Mouse (Mus musculus) monocyte, adult 2 months (primary cell): ENCODE data around the gene Bok.

Experiments used
- DNase-seq, 2 experiments: peaks; one replicate each; pipeline ENCODE4 v3.0.0; 2022; ENCODE audit warnings: low spot score in 2 of 2, low read depth in 1 of 2

The Bok gene

DNA sequence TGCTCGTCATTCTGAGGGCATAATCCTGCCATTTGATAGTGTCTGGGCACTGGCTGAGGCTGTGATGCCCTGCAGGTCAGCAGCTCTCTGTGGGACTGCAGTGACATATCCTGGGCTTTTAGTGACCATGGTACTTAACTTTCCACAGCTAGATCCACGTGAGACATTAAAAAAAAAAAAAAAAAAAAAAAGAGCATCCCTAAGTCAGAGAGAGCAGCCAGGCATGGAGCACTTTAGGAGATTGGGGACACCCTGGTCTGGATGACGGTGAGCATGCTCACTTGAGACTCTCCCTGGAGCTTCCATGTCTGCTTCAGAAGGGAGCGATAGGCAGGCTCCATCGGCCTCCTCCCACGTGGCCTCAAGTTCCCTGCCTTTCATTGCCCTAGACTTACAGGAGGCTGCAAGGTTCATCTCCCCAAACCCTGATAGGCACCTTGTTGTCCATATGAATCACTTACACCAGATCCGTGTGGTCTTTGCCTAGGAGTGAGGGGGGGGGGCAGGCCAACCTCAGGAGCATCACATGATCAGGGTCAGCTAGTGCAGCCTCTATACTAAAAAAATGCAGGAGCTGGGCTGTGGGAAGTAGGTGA is 4.5 kb downstream of the Bok start:
- no peak for DNase-seq

DNA sequence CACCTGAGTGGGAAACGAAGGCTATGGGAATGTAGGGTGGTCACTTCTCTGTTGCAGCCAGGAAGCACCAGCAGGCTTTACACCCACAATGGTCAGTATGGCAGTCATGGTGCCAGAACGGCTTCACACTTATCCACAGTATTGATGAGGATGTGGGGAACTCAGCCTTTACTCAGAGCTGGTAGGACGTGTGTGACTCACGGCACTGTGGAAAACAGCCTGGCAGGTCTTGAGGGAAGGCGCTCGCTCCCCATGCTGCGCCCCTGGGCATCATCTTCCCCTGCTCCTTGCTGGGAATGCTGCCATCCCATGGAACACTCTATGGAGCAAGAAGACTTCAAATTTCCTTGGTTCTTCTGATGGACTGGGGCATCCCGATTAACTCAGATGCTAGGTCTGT is 5.6 kb downstream of the Bok start:
- DNase-seq: no peak

DNA sequence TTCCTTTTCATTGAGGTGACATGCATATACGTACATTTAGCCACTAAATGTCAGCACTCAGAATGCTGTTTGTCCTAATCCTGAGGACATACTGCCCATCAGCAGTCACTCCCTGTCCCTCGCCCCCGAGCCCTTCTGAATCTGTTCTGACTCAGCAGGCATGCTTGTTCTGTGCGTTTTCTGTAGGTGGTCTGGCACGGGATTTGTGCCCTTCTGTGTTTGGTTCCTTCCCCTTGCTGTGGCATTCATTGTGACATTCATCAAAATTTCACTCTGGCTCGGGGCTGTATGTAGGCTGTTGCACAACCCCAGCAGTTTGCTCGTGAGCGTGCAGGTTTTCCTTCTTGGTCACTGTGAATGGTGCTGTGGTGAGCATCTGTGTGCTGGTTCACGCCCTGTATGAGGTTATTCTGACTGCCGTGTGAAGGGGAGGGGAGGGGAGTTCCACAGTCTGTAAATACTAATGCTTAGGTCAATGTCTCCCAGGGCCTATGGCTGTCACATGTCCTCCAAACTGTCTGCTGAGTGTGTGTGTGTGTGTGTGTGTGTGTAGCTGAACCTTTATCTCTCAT is 6.4 kb downstream of the Bok start:
- no peak for DNase-seq

DNA sequence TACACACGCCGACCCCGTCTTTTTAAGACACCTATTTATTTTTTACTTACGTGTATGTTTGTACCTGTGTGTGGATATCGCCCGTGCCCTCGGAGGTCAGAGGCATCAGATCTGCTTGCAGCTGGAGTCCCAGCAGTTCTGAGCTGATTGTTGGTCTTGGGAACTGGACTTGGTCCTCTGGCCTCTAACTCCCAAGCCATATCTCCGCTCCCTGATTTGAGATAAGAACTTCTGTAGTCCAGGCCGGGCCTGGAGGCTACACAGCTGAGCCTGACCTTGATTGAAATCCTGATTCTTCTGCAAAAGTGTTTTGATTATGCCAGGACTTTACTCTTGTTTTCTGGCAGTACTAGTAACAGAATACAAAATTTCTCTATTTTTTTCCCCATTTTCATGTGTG is 7.3 kb downstream of the Bok start:
- no peak for DNase-seq

DNA sequence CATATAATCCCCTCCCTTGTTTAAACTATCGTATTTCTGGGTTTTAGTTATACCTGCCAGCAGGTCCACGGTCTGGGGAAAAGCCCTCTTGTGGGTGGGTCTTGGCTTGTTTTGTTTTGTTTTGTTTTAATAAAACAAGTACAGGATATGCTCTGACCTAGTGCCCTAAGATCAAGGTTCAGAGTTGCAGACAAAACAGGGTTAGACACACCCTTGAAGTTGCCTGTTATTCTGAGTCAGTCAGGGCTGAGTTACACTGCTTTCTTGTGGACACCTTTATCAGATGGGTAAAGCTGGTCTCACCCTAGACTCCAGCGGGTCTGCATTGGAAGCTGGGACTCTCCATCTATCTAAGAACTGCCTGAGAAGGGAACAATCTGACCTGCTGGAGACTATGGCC is 8.0 kb downstream of the Bok start:
- no peak for DNase-seq

DNA sequence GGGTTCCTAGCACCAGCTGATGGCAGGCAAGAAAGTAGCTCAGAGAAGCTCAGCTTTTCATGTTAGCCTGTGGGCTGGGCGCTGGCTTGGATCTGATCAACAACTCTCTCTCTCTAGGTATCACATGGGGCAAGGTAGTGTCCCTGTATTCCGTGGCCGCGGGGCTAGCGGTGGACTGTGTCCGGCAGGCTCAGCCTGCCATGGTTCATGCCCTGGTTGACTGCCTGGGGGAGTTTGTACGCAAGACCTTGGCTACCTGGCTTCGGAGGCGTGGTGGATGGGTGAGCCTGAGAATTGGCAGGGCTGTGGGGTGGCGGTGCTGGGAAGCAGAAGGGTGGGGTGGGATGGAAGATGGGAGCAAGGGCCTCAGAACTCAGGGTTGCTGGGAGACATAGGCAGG is 8.5 kb downstream of the Bok start:
- no peak for DNase-seq

DNA sequence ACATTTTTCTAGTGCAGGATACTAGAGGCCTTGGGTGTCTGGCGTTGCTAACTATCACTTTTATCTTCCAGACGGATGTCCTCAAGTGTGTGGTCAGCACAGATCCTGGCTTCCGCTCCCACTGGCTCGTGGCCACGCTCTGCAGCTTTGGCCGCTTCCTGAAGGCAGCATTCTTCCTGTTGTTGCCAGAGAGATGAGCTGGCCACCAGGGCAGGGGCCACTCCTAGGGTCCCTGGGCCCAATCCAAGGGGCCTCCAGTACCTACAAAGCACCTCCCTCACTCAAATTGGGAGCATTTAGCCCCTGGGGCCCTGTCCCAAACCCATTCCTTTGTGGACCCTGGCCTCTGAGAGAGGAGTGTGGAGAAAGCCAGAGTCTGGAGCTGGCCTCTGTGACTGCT is 9.5 kb downstream of the Bok start:
- no peak for DNase-seq

DNA sequence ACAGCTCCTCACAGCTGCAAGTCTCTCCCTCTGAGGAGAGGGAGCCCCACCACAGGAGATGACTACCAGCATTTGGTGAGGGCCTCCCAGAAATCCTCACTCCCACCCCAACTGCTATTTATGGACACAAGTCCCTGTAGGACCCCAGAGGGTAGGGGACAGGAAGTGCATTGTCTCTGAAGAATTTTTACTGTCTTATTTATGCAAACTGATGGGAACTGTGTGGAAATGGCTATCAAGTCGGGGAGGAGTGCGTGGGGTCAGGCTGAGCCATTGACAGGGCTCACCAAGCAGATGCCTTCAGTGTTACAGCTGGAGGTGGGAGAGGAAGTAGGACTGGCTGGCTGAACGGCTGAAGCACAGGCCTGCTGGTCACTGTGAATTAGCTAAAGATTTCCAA is 11.9 kb downstream of the Bok start:
- DNase-seq: no peak

DNA sequence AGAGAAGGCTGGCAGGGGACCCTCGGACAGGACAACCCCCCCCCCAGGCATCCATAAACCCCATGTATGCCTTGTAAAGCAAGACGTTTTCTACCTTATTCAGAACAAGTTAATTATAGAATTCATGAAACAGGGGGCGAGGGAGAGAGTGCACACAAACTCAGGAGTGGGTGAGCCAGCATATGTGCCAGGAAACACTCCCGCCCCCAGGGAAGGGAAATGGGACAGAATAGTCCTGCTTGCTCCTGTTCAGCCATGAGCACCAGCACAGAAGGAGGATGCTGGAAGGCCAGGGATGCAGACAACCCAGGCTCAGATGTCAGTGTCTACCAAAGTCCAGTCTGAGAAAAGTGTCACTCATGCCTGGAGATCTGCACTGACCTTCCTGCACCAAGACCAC is 13.7 kb downstream of the Bok start:
- no peak for DNase-seq

DNA sequence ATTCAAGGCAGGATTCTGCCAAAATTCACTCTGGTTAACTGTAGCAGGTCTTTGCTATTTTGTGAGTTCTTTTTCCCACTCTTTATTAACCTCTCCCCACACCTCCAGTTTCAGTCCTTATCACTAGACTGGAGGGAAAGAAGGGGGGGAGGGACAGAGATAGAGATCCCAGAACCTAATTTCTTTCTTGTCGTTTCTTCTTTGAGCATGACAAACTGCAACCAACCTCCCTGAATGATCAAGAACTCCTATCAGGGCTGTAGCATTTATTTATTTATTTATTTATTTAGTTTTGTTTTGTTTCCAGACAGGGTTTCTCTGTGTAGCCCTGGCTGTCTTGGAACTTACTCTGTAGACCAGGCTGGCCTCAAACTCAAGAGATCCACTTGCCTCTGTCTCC is 16.6 kb downstream of the Bok start:
- no peak for DNase-seq

DNA sequence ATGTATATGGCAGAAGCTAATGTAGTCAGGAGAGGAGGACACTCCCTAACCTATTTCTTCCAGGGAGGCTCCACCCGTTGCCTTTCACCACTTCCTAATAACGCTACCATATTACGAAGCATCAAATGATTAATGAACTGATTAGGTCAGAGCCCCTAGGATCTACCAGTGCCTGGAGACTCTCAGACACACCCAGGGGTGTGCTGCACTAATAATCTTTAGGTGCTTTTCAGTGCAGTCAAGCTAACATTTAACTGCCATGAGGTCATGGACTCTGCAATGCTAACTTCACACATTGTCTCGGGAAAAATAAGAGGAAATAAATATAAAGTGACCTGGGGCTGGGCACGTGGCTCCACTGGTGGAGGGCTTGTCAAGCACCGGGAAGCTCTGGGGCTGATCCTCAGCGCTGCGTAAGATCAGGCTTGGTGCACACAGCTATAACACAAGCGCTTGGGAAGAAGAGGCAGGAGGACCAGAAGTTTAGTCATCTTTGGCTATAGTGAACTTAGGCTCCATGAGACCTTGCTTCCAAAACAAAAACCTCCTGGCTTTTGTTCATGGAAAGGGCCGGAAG is 18.1 kb downstream of the Bok start:
- DNase-seq: no peak

DNA sequence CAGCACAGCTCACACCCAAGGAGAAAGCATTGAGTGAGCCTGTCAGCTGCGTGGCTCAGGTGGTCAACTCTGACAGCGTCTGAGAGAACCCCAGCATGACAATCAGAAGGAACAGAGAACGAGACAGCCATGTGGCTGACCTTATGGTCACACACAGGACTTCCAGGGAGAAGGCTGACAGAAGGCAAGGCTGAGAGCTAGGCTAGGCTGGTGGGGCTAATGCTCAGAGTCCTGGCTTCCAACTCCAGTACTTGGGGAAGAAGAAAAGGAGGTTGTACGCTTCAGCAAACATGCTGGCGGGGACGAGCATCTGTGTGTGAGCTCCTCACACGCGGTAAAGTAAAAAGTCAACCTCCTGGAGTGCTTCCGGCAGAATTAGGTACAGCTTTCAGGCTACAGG is 18.9 kb downstream of the Bok start:
- no peak for DNase-seq

DNA sequence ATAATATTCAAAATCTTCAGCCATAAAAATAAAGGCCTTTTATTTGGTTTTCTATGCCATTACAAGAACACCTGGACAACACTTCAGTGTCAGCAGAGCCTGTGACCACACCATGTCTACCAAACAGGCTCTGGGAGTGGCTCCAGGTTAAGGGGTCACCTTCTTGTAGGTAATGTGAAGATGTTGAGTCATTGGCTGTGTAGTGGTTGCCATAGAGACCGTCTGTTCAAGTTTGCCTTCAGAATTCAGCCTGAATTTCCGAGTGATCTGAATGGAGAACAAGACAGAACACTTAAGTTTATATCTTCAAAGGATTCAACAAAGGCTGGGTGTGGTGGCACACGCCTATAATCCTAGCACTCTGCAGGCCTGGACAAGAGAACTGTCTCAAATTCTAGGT is 19.9 kb downstream of the Bok start:
- no peak for DNase-seq

DNA sequence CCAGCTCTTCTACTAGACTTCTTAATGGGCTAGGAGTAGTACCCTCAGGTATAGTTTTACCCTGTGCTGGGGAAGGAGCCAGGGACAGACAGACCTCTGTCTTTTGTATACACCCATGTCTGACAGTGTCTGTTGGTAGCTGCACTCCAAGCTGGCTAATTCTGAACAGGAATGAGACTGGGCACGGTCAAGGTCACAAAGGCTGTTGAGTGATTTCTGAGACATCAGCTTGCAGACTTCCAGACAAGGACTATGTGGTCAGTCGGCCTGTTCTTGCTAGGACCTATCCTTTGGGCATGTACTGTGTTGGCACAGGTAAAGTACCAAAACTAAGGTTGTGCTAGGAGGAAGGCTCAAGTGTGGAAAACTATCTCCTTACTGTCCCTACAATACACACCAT is 30.7 kb downstream of the Bok start:
- DNase-seq: no peak

DNA sequence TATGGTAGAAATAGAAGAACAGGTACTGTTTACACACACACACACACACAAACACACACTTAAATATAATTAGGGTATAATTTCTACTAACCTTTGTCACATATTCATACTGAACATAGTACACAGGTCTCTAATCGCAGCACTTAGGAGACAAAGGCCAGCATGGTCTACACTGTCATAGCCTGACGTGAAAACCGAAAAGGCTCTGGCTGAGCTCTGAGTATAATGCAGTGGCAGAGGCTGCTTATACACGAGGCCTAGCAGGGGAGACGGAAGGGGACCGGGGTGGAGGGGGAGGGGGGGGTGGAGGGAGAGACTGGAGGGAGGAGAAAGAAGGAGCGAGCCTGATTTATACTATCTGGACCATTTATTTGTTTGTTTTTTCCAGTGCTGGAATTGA is 36.1 kb downstream of the Bok start:
- DNase-seq: no peak

DNA sequence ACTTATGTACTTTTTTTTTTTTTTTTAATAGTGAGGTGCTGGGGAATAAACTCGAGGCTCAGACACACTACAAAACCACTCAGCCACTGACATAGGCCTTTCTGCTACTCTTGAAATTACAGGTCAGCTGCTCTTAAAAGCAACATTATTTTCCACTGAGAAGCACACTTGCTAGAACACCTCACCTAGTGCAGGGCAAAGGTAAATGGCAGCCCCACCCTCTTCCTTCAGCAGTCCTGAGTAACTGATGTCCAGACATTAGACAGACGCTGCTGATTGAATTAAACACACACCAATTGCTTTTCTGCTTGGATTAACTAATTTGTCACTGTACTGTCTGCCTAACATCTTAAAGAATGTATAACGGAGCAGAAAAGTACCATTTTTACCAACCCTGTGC is 39.2 kb downstream of the Bok start:
- DNase-seq: no peak

DNA sequence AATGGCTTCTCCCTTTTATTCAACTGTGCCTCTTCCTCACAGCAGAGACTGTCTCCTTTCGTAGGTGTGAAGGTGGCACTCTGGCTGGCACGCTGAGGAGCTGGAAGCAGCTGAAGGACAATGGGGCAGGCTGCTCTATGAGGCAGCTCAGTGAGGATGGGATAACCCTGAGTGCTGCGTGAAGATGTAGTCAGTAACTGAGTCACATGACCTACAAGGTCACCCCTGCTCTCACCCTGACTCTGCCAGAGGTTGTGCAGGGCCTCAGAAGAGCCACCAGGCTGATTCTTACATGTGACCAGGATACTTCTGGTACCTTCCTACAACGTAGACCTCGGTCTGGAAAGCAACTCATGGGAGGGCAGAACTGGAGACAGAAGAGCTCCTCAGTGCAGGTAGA is 40.2 kb downstream of the Bok start:
- no peak for DNase-seq

DNA sequence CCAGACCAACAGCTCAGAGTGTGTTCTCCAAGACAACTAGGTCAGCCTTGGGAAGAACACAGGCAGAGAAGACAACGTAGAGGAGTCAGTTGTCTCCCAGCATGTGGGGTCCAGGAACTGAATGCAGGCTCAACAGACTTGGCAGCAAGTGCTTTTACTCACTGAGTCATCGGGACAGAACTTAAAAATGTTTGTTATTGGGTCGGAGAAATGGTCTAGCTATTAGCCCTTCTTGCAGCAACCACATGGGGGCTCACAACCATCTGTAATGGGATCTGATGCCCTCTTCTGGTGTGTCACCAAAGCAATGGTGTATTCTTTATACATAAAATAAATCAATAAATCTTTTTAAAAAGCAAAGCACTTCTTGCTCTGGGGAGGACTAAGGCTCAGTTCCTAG is 40.7 kb downstream of the Bok start:
- no peak for DNase-seq

DNA sequence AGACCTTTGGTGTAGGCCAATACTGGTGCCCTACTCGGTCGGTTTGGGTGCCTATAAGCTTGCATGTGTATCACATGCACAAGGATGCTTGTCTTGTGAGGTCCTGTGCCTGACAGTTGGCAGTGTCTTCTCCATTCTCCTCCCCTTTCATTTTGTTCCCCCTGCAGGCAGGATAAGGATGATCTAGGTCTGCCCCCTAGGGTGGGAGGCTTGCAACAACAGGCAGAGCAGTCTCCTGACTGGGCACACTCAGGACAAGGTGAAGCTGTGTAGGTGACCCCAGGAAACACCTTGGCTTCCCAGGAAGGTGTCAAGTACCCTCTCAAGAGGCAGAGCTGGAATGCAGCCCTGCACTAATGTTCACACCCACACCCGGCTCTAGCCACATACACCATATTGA is 41.5 kb downstream of the Bok start:
- DNase-seq: peak; percentile 6 to 8

DNA sequence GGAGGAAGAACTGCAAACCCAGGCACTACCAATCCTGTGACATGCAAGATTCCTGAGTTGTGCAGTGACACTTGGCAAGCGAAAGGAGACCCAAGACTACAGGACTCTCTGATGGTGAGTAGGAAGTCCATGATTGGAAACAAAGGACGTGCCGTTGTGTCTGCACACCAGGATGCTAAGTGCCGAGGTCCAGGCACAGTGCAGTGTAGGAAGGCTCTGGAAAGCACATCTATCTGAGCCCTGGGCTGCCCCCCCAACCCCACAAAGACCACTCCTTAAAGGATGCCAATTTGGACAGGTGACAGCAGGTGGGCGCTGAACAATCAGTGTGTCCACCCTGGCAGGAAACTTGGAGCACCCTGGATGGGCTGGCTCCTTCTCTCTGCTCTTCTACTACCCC is 45.6 kb downstream of the Bok start:
- DNase-seq: no peak

DNA sequence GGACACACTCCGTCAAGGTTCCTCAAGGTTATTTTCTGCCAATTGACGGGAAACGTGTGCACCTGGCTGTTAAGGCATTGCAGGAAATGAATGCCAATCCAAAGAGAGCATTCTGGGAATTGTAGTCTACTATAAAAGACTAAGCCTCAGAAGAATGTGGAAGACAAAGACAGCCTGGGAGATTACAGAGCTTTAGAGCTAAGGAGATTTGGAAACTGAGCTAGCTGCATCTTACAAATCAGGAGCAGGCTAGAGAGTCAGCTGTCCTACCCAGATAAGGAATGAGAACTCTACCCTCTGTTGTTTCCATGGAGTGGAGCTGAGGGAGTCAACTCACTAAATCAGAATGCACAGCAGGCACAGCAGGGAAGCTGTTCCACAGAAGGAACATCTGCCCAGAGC is 46.4 kb downstream of the Bok start:
- DNase-seq: no peak

DNA sequence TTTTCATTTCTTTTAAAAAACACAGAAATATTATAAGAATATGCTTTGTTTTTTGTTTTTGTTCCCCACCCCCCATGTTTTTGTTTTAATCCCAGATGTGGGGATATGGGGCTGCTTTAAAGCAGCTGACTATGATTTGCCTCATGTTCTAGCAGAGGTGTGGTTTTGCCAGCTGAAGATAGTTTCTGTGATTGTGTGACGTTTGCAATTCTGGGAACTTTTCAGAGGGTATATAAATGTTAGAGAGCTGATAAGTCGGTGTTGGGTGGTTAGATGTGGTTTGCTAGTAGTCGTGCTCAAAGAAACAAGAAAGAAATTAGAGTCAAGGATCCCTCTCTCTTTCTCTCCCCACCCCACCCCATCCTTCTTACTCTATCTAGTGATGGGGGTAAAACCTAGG is 50.4 kb downstream of the Bok start:
- DNase-seq: no peak

DNA sequence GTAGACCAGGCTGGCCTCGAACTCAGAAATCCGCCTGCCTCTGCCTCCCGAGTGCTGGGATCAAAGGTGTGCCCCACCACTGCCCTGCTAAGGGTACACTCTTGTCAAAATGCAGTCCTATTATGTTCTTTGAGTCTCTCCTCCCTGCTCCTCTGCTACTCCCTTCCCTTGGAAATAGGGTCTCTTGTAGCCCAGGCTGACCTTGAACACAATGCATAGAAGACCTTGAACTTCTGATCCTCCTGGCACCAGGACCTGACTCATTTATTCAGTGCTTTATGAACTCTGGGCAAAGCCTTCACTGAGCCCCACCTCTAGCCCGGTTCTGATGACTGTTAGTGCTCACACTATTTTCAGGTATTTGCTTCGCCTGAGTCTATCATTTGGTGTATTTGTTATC is 52.3 kb downstream of the Bok start:
- no peak for DNase-seq
